Mouse (Mus musculus): ENCODE data around the gene Trim45. TPM values are rescaled to one million over a fixed set of nuclear protein-coding genes. Genes with fewer than 3 reads are reported as not detected.

Trim45 gene
- polyA plus RNA-seq (2015; fragmentation: Nextera tagmentation; extraction: Ambion mirVana) = 3.7 and 4.1 TPM in 2 replicates

DNA sequence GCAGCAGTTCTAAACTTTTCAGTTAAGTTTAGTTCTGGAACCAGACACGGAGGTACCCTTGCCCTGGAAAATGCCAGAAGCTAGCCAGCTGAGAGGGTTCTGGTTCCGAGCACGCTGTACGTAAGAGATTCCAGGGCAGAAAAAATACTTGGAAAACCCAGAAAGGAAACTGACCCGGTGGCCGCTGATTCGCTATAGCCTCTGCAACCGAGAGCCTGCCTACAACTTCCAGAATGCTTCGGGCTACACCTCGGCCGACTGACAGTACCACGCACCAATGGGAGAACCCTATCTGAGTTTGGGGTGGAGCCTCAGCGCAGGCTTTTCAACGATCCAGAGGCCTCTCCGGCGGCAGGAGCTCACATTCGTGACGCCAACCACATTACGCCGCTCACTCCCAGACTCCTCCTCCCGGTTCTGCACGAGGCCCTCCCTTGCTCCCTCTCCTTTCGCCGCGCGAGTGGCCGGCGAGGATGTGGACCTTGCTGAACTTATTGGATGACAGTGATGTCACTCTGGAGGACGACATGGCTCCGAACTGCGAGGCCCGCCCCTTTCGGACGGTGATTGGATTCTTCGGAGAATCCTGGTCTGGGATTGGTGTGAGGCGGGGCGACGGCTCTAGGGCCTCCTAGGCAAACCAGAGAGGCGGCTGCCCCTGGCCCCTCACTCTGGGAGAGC is at the start of gene Trim45:
Gene Trim45, plus strand, starts transcription at position 378 of the 681 bp plus-strand sequence.

DNA sequence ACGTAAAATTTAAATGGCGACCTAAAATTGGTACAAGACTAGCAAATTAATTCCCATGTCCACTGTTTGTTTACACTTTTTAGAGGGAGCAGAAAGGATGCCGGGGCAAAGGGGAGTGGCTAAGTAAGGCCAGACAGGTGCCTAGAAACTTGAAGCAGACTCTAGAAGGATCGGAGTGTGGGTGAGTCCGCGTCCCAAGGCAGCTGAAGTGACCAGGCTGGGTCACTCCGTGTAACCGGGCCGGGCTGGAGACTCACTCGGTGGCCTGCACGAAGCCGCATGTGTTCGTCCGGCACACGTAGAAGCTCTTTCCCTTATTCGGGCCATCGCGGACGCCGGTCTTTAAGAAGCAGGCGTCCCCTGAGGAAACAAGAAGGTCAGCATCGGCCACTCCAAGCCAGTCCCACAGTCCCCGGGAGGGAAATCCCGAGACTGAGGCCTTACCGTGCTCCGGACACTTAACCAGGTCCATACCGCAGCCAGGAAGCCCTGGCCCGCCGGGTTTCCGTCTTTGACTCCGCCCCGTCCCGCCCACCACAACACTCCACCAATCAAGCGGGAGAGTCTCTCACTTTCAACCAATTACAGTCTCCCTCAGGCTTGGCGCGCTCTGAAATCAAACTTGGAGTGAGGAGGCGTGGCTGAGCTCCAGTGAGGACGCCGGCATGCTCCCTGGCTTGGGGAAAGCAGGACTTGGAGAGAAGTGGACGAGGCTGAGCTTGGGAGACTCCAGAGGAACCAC is 47.3 kb downstream of the Trim45 start, which contains the start of gene Ttf2:
Gene Ttf2, minus strand, starts transcription at position 488 of the 742 bp plus-strand sequence.

Other genes starting within 250 kb of the Trim45 start
- 75.8 and 85.0 TPM in 2 replicates for gene Man1a2, start 236.7 kb upstream of the Trim45 start, polyA plus RNA-seq (2015; fragmentation: Nextera tagmentation; extraction: Ambion mirVana)
- gene Vtcn1, start 96.7 kb upstream of the Trim45 start, polyA plus RNA-seq (2015; fragmentation: Nextera tagmentation; extraction: Ambion mirVana) = 1.3 and 2.2 TPM in 2 replicates
- 3.9 and 5.1 TPM in 2 replicates for gene Ttf2, start 47.5 kb downstream of the Trim45 start, polyA plus RNA-seq (2015; fragmentation: Nextera tagmentation; extraction: Ambion mirVana)
- 1.1 TPM in 1 of 2 replicates, not detected in the other for gene Cd101, start 107.4 kb downstream of the Trim45 start, polyA plus RNA-seq (2015; fragmentation: Nextera tagmentation; extraction: Ambion mirVana)
- 8.0 and 9.0 TPM in 2 replicates for gene Ptgfrn, start 188.1 kb downstream of the Trim45 start, polyA plus RNA-seq (2015; fragmentation: Nextera tagmentation; extraction: Ambion mirVana)

Data from urinary bladder, postnatal 0 days (tissue).